Mouse (Mus musculus) 3T3-L1 (cell line): ENCODE measurements at regions not wholly inside any gene's neighbourhood (a gene's known extent, or its start where the extent isn't known, plus 50 kb on each side); places are given as distances from the start of the nearest gene placed in this dataset.

Experiments
- DNase-seq: peaks from one replicate; pipeline ENCODE4 v3.0.0-alpha.2; 2015; ENCODE audit warnings: low read depth, low spot score

DNA sequence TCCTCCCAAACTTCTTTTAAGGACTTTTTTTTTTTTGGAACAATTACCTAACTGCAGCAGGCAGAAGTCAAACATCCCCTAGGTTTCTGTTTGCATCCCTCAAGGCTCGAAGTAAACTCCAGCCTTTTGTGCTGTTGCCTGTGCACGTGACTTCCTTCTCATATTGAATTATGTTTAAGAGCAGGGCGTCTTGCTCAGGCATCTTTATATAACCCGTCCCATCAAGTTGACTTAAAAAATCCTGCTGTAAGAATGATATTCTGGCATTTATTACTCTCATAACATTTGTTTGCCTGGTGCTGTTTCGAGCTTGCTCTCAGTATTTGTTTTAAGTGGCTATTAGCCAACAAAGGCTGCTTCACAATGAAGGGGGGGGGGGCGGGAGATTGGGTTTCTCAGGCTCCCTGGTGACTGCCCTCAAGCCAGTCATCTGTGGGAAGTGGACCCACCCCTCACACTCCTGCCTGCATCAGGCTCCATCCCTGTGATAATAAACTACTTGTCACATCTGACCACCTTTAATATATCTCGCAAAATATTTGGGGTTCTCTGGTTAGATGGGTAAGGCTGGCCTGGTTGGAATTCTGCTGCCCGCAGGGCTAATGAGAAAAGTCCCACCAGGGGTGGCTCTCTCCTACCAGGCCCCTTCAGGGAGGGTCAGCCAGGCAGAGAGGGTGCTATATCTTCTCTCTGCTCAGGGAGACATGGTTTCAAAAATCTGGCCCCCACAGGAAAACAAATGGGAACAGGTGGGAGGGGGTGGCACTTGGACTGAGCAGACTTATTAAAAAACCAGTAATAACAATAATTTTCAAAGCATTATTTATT, 277.1 kb upstream of the Atp5g3 start:
- DNase-seq = no peak

DNA sequence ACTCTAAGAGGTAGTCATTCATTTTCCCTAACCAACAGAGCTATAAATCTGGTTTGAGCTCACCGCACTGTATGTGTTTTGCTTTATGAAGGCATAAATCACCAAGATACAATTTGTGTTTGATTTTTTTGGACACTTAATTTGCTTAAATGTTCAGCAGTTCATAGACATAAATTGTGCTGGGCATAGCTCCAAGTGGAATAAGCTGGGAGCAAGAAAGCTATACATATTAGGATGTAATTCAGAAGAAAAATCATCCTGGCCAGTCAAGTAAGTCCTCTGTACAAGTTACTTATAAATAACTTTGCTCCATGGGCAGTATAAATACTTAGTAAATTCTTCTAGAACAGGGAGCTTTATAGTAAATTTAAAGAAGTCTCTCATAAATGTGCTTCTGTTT, 267.0 kb upstream of the Atp5g3 start:
- DNase-seq = no peak

- no peak for DNase-seq
Measured at GRCm38 (mm10) chr2:74168776-74169570, 257.8 kb upstream of the Atp5g3 start.

DNA sequence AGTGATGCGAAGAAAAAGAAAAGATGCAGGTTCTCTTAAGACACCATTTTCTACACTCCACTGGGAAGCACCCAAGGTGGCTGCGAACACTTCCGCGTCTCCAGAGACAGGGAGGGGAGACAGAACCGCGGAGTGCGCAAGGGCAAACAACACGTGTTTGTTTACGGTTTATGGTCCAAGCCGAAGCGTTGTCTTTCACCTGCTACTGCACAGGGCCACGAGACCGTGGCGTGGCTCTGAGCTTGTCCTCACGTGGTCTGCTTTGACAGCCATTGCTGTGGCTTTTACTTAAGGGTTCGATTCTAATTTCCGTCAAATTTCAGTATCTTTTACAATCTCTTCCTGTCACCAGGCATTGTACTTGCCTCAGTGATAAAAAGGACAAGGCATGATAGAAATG, 257.2 kb upstream of the Atp5g3 start:
- DNase-seq = no peak

DNA sequence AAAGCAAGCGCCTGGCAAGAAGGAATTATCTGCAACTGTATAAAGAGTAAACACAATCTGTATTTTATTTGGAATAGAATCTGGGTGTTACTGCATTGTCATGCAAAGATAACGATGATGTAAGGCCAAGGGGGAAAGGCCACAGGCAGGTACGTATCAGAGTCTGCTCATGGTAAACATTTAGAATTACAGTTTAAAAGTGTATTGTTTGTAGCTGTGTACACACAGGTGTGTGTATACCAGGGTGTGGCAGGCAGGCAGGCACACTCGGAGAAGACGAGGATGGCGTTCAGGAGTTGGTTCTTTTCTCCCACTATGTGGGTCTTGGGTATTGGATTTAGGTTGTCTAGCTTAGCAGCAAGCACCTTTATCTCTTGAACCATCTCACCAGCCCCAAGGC, 242.9 kb upstream of the Atp5g3 start:
- no peak for DNase-seq

DNA sequence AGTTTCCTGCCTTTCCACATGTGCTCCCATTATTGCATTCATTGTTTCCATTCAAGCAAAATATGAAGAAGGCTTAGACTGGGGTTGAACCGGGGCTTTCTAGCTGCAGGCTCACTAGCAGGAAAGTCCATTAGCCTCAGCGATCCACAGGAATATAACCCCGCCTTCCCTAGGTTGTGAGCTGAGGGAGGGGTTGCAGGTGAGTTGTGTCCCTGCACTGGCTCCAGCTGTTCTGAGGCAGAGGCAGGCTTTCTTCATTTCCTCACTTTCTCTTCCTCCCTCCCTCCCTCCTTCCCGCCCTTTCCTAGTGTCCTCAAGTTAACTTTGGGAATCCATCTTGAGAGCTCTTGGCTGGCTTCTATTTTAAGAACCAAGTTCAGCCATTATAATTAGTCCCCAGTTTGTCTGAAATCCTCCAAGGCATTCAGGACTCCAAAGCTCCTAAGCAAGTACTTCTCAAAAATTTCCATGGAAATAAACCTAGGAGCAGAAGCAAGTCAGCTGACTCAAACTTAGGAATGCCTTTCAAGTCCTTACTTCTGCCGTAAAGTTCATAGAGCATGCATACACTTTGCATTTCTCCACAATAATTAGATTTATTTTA, 242.2 kb upstream of the Atp5g3 start:
- no peak for DNase-seq

GRCm38 (mm10) chr2:74152534-74153246, 241.6 kb upstream of the Atp5g3 start:
- DNase-seq = no peak

DNA sequence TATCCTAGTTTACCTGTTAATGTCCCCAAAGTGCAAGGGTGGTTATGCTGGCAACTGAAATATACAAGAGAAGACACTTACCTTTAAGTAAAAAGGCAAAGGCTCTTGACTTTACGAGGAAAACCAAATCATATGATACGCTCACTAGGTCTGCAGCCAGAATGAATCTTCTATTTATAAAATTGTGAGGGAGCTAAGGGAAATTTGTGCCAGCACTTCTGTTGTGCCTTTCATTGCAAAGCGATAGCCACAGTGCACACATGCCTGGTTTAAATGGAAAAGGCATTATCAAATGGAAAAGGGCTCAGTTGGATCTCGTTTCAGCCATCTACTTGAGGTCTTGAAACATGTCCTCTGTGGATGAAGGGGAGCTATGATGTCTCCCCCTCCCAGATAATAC, 236.1 kb upstream of the Atp5g3 start:
- no peak for DNase-seq

DNA sequence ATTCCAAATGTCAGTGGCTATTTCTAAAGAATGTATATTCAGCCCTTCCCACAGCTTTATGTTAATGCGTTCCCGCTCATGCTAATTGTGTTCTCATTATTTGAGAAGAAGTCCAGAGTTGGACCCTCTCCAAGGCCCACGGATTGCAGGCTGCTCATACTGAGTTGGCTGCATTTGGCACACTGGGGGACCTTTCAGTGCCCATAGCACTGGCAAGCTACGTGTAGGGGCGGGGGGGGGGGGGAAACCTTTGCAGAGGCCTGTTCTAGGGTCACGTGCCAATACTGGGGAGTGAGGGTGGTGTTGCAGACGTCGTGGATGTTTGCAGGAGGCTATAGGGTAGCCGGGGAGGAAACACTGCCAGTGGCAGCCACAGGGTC, 225.5 kb upstream of the Atp5g3 start:
- no peak for DNase-seq

- DNase-seq = no peak
Measured at GRCm38 (mm10) chr2:74135963-74136623, 225.0 kb upstream of the Atp5g3 start.

- no peak for DNase-seq
Measured at GRCm38 (mm10) chr2:74130141-74130588, 219.0 kb upstream of the Atp5g3 start.

DNA sequence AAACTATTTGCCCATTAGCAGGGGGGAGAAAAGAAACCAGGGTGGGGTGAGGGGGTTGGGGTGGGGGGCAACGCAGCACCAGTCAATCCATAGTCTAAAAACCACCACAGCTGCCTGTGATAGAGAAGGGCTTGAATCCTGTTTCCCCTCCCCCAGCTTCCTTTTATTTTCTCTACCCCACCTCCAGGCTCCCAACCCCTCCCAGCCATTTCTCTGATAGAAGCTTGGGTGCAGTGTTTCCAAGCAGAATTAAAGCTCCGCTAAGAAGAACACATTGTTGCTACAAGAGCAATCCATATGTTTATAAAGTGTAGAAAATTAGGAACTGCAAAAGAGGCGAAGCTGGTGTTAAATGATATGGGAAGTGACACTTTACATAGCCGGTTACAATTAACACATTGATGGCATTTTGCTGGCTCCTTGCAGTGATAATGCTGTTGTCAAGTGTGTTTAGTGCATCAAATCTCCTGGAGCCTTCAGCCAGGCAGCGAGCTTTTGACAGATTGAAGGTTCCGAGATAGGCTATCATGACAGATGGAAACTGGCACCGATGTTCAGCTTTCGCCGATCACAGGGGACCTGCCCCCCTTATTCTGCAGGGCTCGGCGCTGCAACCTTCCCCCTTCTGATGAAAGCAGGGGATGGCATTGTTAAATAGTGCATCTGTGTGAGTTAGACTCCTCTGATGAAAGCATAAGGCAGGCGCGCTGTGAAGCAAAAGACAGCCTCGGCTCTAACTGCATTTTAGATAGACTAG, 217.8 kb upstream of the Atp5g3 start:
- no peak for DNase-seq

GRCm38 (mm10) chr2:74127136-74127535, 216.0 kb upstream of the Atp5g3 start:
- no peak for DNase-seq

DNA sequence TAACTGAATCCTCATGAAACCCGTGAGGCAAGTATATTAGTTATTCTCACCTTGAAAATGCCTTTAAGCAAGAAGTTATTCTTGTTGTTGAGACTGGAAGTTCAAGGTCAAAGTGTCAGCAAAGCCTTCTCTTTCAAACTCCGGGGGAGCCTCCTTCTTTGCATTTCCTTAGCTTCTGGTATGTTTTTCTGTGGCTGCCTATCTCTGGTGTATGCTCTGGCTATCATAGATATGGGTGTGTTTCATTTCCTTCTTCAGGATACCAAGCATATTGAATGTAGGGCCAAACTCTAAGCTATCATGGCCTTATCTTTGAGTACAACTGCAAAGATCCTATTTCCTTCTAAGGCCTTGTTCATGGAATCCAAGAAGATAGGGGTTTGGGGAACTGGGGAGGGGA, 213.1 kb upstream of the Atp5g3 start:
- DNase-seq = no peak

DNA sequence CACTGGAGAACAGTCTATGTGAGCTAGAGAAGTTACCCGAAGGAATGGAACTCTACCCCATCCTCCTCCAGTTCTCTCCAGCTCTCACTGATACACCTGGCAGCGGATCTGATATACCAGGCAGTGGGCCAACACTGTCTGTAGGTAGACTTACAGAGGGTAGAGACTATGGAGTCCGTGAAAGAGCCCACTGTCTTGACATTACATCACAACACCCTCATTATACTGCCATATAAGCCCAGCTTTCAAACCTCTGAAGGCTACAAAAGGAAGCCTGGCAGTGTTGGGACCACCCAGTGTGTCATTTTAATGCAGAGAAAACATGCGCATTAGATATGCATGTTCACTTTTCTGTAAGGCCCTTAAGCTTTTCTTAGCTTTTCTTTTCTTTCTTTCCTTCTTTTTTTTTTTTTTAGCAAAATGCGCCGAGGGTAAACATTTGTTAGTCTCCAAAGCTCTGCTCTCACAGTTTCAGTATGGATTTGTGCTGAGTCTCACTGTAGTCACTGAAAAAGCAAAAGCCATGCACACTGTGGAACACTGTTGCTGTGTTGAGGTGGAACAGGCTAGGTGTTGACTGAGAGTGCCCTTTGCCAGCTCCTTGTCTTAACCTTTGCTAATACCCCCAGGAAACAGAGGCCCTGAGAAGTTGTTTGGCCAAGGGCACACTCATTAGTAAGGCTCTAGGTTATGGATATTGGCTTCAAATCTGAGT, 212.4 kb upstream of the Atp5g3 start:
- DNase-seq = no peak

DNA sequence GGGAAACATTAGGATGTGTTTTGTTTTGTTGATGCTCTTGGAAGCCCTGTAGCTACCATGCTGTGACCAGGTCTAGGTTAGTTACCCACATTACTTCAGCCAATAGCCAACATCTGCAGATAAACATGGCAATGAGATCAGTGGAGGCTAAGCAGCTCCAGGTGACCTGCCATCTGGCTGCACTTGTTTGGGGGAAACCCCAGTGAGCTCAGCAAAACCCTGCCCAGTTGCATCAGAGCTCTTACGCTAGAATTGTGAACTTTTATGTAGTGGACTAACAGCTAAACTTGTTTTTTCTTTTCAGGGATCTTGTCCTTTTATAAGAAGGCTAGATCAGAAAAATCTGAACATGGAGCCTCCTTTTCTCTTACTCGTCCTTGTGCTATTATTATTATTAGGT, 211.8 kb upstream of the Atp5g3 start:
- no peak for DNase-seq

- no peak for DNase-seq
Measured at GRCm38 (mm10) chr2:74120051-74120450, 208.9 kb upstream of the Atp5g3 start.

DNA sequence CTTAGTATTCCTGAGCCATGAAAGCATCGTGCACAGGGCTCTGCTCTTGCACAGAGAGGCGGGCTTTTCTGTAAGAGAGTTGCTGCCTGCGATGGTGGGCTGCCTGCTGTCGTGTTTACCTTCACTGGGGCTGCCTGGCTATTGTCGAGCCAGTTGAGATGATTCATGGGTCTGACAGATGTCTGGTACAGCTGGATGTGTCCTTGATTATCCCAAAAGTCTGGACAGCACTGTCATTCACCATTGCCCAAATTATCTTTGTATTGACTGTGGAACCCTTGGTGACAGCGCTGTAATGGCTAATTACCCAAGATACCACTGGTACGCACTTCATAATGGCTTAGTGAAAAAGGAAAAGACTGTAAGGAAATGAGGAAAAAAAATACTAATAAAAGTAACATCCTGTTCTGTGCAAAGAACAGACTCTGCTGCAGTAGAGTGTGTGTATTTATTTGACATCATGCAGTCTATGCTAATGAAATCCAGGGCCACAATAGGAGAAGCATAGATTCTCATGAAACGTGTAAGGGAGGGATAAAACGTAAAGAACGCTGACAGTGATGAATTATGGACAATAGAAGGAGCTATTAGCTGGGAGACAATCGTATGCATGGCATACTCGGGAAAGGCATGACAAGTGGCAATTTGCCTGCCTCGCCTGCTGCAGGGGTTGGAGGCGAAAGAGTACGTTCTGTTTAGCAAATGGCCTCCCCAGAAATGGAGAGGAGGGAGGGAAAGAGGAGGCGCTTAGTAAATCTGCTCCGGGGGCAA, 208.2 kb upstream of the Atp5g3 start:
- DNase-seq = no peak

GRCm38 (mm10) chr2:74106472-74106871, 195.3 kb upstream of the Atp5g3 start:
- DNase-seq = no peak
